ENCODE assay signal across 33 mouse cellular contexts in the genomic region with DNA sequence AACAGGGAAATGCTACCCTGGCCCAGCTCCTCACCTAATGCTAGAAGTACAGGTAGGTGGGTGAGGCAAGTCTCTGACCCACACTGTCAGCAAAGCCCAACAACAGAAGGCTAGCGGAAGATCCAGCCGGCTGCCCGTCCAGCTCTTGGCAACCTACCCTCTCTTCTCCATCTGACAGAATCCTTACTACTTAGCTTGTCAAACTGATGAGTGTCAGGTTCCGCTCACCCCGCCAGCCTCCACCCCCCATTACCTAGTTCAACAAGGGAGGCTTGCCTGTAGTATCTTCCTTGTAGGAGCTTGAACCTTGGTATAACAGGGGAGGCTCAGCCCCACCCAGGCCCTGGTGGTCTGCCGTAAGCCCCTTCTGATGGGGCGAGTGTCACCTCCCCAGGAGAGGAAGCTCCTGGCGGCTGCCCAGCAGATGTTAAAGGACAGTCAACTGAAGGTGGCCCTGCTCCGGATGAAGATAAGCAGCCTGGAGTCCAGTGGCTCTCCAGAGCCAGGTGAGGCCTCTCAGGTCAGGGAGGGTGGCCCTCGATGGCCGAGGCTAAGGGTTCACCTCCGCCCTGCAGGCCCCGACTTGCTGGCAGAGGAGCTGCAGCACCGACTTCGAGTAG. TPM values are rescaled to one million over a fixed set of nuclear protein-coding genes. Genes with fewer than 3 reads are reported as not detected.
A peak's percentile ranks its signal among the peaks of the same experiment; 100 is the strongest.
DNase-seq lines count a peak whose midpoint lies in the region; ATAC-seq and TF ChIP-seq lines count a peak whose summit lies in the region.
"Had no signal": no experiment of that assay in that cellular context is flagged by ENCODE, and none has a peak within 500 bp of the region (broad histone marks: within the 10 kb centered on the region; RNA-seq: fewer than 3 reads in every experiment).

No protein-coding gene starts in this region.

- in situ Hi-C loops in ES-E14 (cut with MboI; ENCODE audit: low sequenced_read_pairs in 2 of 2, unreplicated experiment in 2 of 2) = no loop called here

- H3K27me3 ChIP-seq in heart, adult 2 months (ENCODE audit: control insufficient read depth, insufficient read depth, low read length) = no peaks in the 10 kb centered on the region
- no peaks in the 10 kb centered on the region for H3K27me3 ChIP-seq in embryonic facial prominence, embryonic 12.5 days
- H3K27me3 ChIP-seq: heart, embryonic 15.5 days; limb, embryonic 15.5 days; liver, embryonic 13.5 days; megakaryocyte, embryonic 14.5 days; stomach, embryonic 15.5 days had no signal

- no peaks in the 10 kb centered on the region for H3K36me3 ChIP-seq in heart, adult 2 months (ENCODE audit: control insufficient read depth, insufficient read depth, low read length)
- no peaks in the 10 kb centered on the region for H3K36me3 ChIP-seq in ES-E14 (ENCODE audit: control insufficient read depth, insufficient read depth, low read length, poor library complexity, severe bottlenecking)
- H3K36me3 ChIP-seq in embryonic facial prominence, embryonic 12.5 days = no peaks in the 10 kb centered on the region
- H3K36me3 ChIP-seq: heart, embryonic 15.5 days; liver, embryonic 13.5 days; stomach, embryonic 15.5 days had no signal

- no peak for ATAC-seq in embryonic facial prominence, embryonic 12.5 days (ENCODE audit: insufficient number of reproducible peaks, insufficient read depth, low FRiP score, low TSS enrichment)
- ATAC-seq: forebrain, postnatal 0 days; intestine, embryonic 16.5 days; lung, postnatal 0 days had no signal

- H3K4me2 ChIP-seq in embryonic facial prominence, embryonic 12.5 days (replicated peaks) = no peak overlapping the region
- H3K4me2 ChIP-seq: limb, embryonic 15.5 days; liver, embryonic 13.5 days; stomach, embryonic 15.5 days had no signal

- no peaks in the 10 kb centered on the region for H3K79me2 ChIP-seq in heart, adult 2 months (replicated peaks; ENCODE audit: control insufficient read depth, insufficient read depth, low read length)

- no peak overlapping the region for H3K9ac ChIP-seq in heart, adult 2 months (ENCODE audit: low read depth, low read length)
- H3K9ac ChIP-seq in ES-E14 (ENCODE audit: insufficient read depth, low read depth, low read length, poor library complexity, severe bottlenecking) = peak overlapping the region; percentile 14
- 0 out of 2 replicates have a peak overlapping the region, but pooled peaks have one; percentile 19 for H3K9ac ChIP-seq in embryonic facial prominence, embryonic 12.5 days
- H3K9ac ChIP-seq: forebrain, postnatal 0 days; heart, embryonic 15.5 days; limb, embryonic 15.5 days; liver, embryonic 13.5 days; stomach, embryonic 15.5 days had no signal

- no peak for TF ChIP-seq CTCF in heart, adult 2 months (IDR thresholded peaks at IDR 0.05)

- no peak for TF ChIP-seq POLR2A in heart, adult 2 months (IDR thresholded peaks at IDR 0.05; ENCODE audit: insufficient read depth, low read depth, low read length)

- TF ChIP-seq EP300 in heart, adult 2 months (IDR thresholded peaks at IDR 0.05; ENCODE audit: insufficient read depth, low read depth, low read length) = no peak

- H3K27ac ChIP-seq in heart, adult 2 months = peak overlapping the region; percentile 20; the same call in 1 of the 2 replicates
- H3K27ac ChIP-seq in ES-E14 (ENCODE audit: insufficient read depth, low read depth, low read length, poor library complexity, severe bottlenecking) = no peak overlapping the region
- H3K27ac ChIP-seq in embryonic facial prominence, embryonic 12.5 days = no peak overlapping the region
- H3K27ac ChIP-seq: limb, embryonic 15.5 days; liver, embryonic 13.5 days; stomach, embryonic 15.5 days had no signal

- H3K9me3 ChIP-seq in ES-E14 (ENCODE audit: control insufficient read depth, insufficient read depth, low read depth, low read length) = no peaks in the 10 kb centered on the region
- no peaks in the 10 kb centered on the region for H3K9me3 ChIP-seq in embryonic facial prominence, embryonic 12.5 days
- H3K9me3 ChIP-seq: G1E; heart, embryonic 15.5 days; limb, embryonic 10.5 days; limb, embryonic 15.5 days; liver, embryonic 13.5 days; megakaryocyte, embryonic 14.5 days; stomach, embryonic 15.5 days had no signal

- no peak for DNase-seq in heart, adult 2 months
- no peak for DNase-seq in heart, postnatal 10 days
- peak; percentile 14 for DNase-seq in kidney, postnatal 10 days
- no peak for DNase-seq in kidney, adult 8-10 months
- no peak for DNase-seq in ES-E14 (ENCODE audit: low read depth, low spot score)
- DNase-seq in frontal cortex, postnatal 36 days (ENCODE audit: low spot score in 2 of 2) = no peak
- DNase-seq: adrenal gland, postnatal 25 days; B cell, adult 2 months; cerebellum, adult 11-12 months; cerebellum, adult 9-11 months; forebrain, postnatal 0 days; gastrocnemius, postnatal 25 days; heart, adult 18-20 months; kidney, adult 9 months; kidney, postnatal 14 days; layer of hippocampus, adult 9-11 months; liver, embryonic 13.5 days; lung, adult 18-20 months; lung, postnatal 4 days; midbrain, embryonic 14.5 days; right cerebral cortex, postnatal 25 days; thymus, adult 18-20 months; thymus, postnatal 25 days had no signal

- no peak overlapping the region for H3K4me3 ChIP-seq in heart, adult 2 months
- 0 out of 4 replicates have a peak overlapping the region, but pooled peaks of 1 of the 2 experiments have one; percentile 21 for H3K4me3 ChIP-seq in ES-E14 (ENCODE audit: insufficient read depth in 1 of 2, low read depth in 1 of 2, low read length in 2 of 2, poor library complexity in 1 of 2, severe bottlenecking in 1 of 2)
- no peak overlapping the region for H3K4me3 ChIP-seq in embryonic facial prominence, embryonic 12.5 days
- H3K4me3 ChIP-seq: heart, embryonic 15.5 days; limb, embryonic 10.5 days; limb, embryonic 15.5 days; liver, embryonic 13.5 days; megakaryocyte, embryonic 14.5 days; stomach, embryonic 15.5 days had no signal

- intact Hi-C loops in heart, adult 2 months (cut with DNase I) = no loop called here
- intact Hi-C loops in heart, postnatal 10 days (cut with DNase I) = no loop called here

- WGBS in heart, adult 2 months = 77% methylated on average over 15 of the region's 15 CpGs
- WGBS in embryonic facial prominence, embryonic 12.5 days = 83% methylated on average over 15 of the region's 15 CpGs

- peaks cover 5% of the 10 kb centered on the region for H3K4me1 ChIP-seq in heart, adult 2 months (ENCODE audit: control insufficient read depth, insufficient read depth, low read length)
- H3K4me1 ChIP-seq in ES-E14 (ENCODE audit: control insufficient read depth in 2 of 2, insufficient read depth in 2 of 2, low read length in 2 of 2, poor library complexity in 1 of 2) = peaks cover 3 to 15% of the 10 kb centered on the region in 2 experiments; a peak in 3 of 4 replicates
- H3K4me1 ChIP-seq in embryonic facial prominence, embryonic 12.5 days = peaks cover 14% of the 10 kb centered on the region

TF ChIP-seq in ES-E14, 5 proteins besides CTCF, POLR2A, EP300 and RAD21:
- TF ChIP-seq CHD2 (IDR thresholded peaks at IDR 0.05; ENCODE audit: low read depth, low read length) (no peak), ZC3H11A (IDR thresholded peaks at IDR 0.05; ENCODE audit: borderline replicate concordance, low read depth, low read length) (no peak), HCFC1 (IDR thresholded peaks at IDR 0.05; ENCODE audit: borderline replicate concordance, insufficient read depth, low read length) (no peak), MAFK (IDR thresholded peaks at IDR 0.05; ENCODE audit: insufficient read depth, low read depth, low read length) (no peak), ZNF384 (IDR thresholded peaks at IDR 0.05; ENCODE audit: low read depth, low read length) (no peak)

RNA-seq across cellular contexts. Expression of a gene that starts 2.8 kb away (rescaled TPM):
- total RNA-seq in heart, adult 2 months (2021) = 10 to 100 TPM in 1 of 2 experiments, 1 to 10 TPM in 1; 8.8 to 10.4 TPM
- 13.6 and 15.0 TPM in 2 replicates for polyA plus RNA-seq in heart, adult 2 months (2012; rRNA removed)
- total RNA-seq in heart, postnatal 10 days (2021) = 10 to 100 TPM; 11.4 to 12.9 TPM
- total RNA-seq in ES-E14 (2012; rRNA removed) = 19.1 and 24.3 TPM in 2 replicates
- polyA plus RNA-seq in embryonic facial prominence, embryonic 12.5 days (2016; fragmentation: Nextera tagmentation; extraction: Ambion mirVana) = 9.3 and 11.6 TPM in 2 replicates

RNA-seq across cellular contexts. Expression of a gene that starts 13.2 kb away (rescaled TPM):
- 1 to 10 TPM; 2.8 to 3.6 TPM for total RNA-seq in heart, adult 2 months (2021)
- 10.3 and 15.8 TPM in 2 replicates for polyA plus RNA-seq in heart, adult 2 months (2012; rRNA removed)
- 1 to 10 TPM; 7.5 to 7.8 TPM for total RNA-seq in heart, postnatal 10 days (2021)
- 133 and 202 TPM in 2 replicates for total RNA-seq in ES-E14 (2012; rRNA removed)
- 26.8 and 27.7 TPM in 2 replicates for polyA plus RNA-seq in embryonic facial prominence, embryonic 12.5 days (2016; fragmentation: Nextera tagmentation; extraction: Ambion mirVana)

RNA-seq across cellular contexts. Expression of a gene that starts 23.1 kb away (rescaled TPM):
- total RNA-seq in heart, adult 2 months (2021) = 10 to 100 TPM; 88.7 to 96.7 TPM
- polyA plus RNA-seq in heart, adult 2 months (2012; rRNA removed) = 21.9 and 36.4 TPM in 2 replicates
- total RNA-seq in heart, postnatal 10 days (2021) = 100 to 1,000 TPM; 131 to 149 TPM
- total RNA-seq in ES-E14 (2012; rRNA removed) = 695 and 901 TPM in 2 replicates
- polyA plus RNA-seq in embryonic facial prominence, embryonic 12.5 days (2016; fragmentation: Nextera tagmentation; extraction: Ambion mirVana) = 644 and 679 TPM in 2 replicates

RNA-seq across cellular contexts. Expression of a gene that starts 31.6 kb away (rescaled TPM):
- 1 to 10 TPM; 6.4 TPM for total RNA-seq in heart, adult 2 months (2021)
- 10.3 and 11.6 TPM in 2 replicates for polyA plus RNA-seq in heart, adult 2 months (2012; rRNA removed)
- total RNA-seq in heart, postnatal 10 days (2021) = 10 to 100 TPM in 1 of 2 experiments, 1 to 10 TPM in 1; 9.1 to 11.6 TPM
- 22.6 and 35.2 TPM in 2 replicates for total RNA-seq in ES-E14 (2012; rRNA removed)
- polyA plus RNA-seq in embryonic facial prominence, embryonic 12.5 days (2016; fragmentation: Nextera tagmentation; extraction: Ambion mirVana) = 43.9 and 46.0 TPM in 2 replicates
- total RNA-seq: monocyte, adult 5-6 weeks had no signal

RNA-seq across cellular contexts. Expression of a gene that starts 44.1 kb away (rescaled TPM):
- 10 to 100 TPM; 21.9 to 26.6 TPM for total RNA-seq in heart, adult 2 months (2021)
- polyA plus RNA-seq in heart, adult 2 months (2012; rRNA removed) = 45.1 TPM in 2 replicates
- 10 to 100 TPM; 25.7 to 26.7 TPM for total RNA-seq in heart, postnatal 10 days (2021)
- 11.4 and 16.2 TPM in 2 replicates for total RNA-seq in ES-E14 (2012; rRNA removed)
- 11.6 and 12.2 TPM in 2 replicates for polyA plus RNA-seq in embryonic facial prominence, embryonic 12.5 days (2016; fragmentation: Nextera tagmentation; extraction: Ambion mirVana)

Comparison
In these comparisons a context has a peak if more than half of its experiments do, and no peak if none do; other contexts are left out.
1. RNA of a gene that starts 13.2 kb away (total RNA-seq): 133 to 202 TPM in ES-E14; 7.5 to 7.8 TPM in heart, postnatal 10 days and 2.8 to 3.6 TPM in heart, adult 2 months; every median in the first group is over 10 times any median in the second.